Mouse (Mus musculus) liver, embryonic 11.5 days (tissue): Measurements from ENCODE around the gene Nmur2. TPM values are rescaled to one million over a fixed set of nuclear protein-coding genes. Genes with fewer than 3 reads are reported as not detected.

ENCODE experiments used
- ATAC-seq: fragments of 200-750 bp; cut with Nextera tagmentation; replicated peaks from 2 replicates; pipeline ENCODE4 v1.8.0; 2017; ENCODE audit warnings: moderate number of reproducible peaks, mild to moderate bottlenecking, moderate TSS enrichment, moderate library complexity; ENCODE audit not compliant: low FRiP score
- DNase-seq: peaks from one replicate; pipeline ENCODE4 v3.0.0-alpha.2; 2017; ENCODE audit warnings: low spot score
- H3K27ac ChIP-seq: fragments of 300-500 bp; sonication (generic); 2 replicates; pipeline ENCODE4 v1.5.1; 2014; ENCODE audit warnings: mild to moderate bottlenecking, low read depth, low read length, control low read depth
- H3K27me3 ChIP-seq: fragments of 300-500 bp; sonication (generic); replicated peaks from 2 replicates; pipeline ENCODE4 v1.6.1; 2014; ENCODE audit warnings: low read length, mixed read lengths; ENCODE audit not compliant: control insufficient read depth, insufficient read depth
- H3K36me3 ChIP-seq: fragments of 300-500 bp; sonication (generic); 2 replicates; pipeline ENCODE4 v1.6.1; 2014; ENCODE audit warnings: mild to moderate bottlenecking, low read length, moderate library complexity, mixed read lengths; ENCODE audit not compliant: control insufficient read depth, insufficient read depth
- H3K4me1 ChIP-seq: fragments of 300-500 bp; sonication (generic); replicated peaks from 2 replicates; pipeline ENCODE4 v1.6.1; 2014; ENCODE audit warnings: low read length, mixed read lengths; ENCODE audit not compliant: control insufficient read depth, insufficient read depth
- H3K4me2 ChIP-seq: fragments of 300-500 bp; sonication (generic); 2 replicates; pipeline ENCODE4 v1.6.1; 2014; ENCODE audit warnings: mild to moderate bottlenecking, control low read depth, moderate library complexity
- H3K4me3 ChIP-seq: fragments of 300-500 bp; sonication (generic); 2 replicates; pipeline ENCODE4 v1.5.1; 2014; ENCODE audit warnings: low read depth, low read length, control low read depth
- H3K9ac ChIP-seq: fragments of 300-500 bp; sonication (generic); 2 replicates; pipeline ENCODE4 v1.6.1; 2014; ENCODE audit warnings: low read depth, low read length, control low read depth
- H3K9me3 ChIP-seq: fragments of 300-500 bp; sonication (generic); 2 replicates; pipeline ENCODE4 v1.6.1; 2016; ENCODE audit warnings: low read length, inconsistent platforms, mixed read lengths; ENCODE audit not compliant: control insufficient read depth
- WGBS: fragments of 180-500 bp; shearing (Covaris S2); extraction: QIAGEN DNeasy Blood & Tissue Kit; methylation state at CpG from one replicate; pipeline ENCODE4 v1.1.7; 2014; 5-methylcytosine and 5-hydroxymethylcytosine counted together
- polyA plus RNA-seq: library from polyadenylated mRNA; unstranded; fragments of >200 nt; fragmentation: Nextera tagmentation; extraction: Ambion mirVana; gene quantifications from 2 replicates; pipeline ENCODE4 v1.2.1, GENCODE M21; 2014

Nmur2 gene
- polyA plus RNA-seq, 1 experiment from 2014 or later, result 0.10 TPM

- no peak overlapping the region for H3K4me2 ChIP-seq
- no peaks in the 10 kb centered on the region for H3K27me3 ChIP-seq
- no peak for ATAC-seq
- 80% methylated on average over 10 of the region's 10 CpGs for WGBS
- H3K9me3 ChIP-seq, result no peaks in the 10 kb centered on the region
- H3K36me3 ChIP-seq, result no peaks in the 10 kb centered on the region
- no peaks in the 10 kb centered on the region for H3K4me1 ChIP-seq
- no peak overlapping the region for H3K4me3 ChIP-seq
- no peak for DNase-seq
- no peak overlapping the region for H3K27ac ChIP-seq
- no peak overlapping the region for H3K9ac ChIP-seq
Observed at GRCm38 (mm10) chr11:56025746-56026570, 14.9 kb downstream of the Nmur2 start.

- no peaks in the 10 kb centered on the region for H3K36me3 ChIP-seq
- no peak overlapping the region for H3K27ac ChIP-seq
- DNase-seq (no peak), ATAC-seq (no peak)
- H3K4me2 ChIP-seq, result no peak overlapping the region
- H3K9ac ChIP-seq, result no peak overlapping the region
- 53% methylated on average over 9 of the region's 9 CpGs for WGBS
- no peak overlapping the region for H3K4me3 ChIP-seq
- H3K27me3 ChIP-seq, result no peaks in the 10 kb centered on the region; the same call in 1 of the 2 replicates
- H3K9me3 ChIP-seq, result no peaks in the 10 kb centered on the region
- no peaks in the 10 kb centered on the region for H3K4me1 ChIP-seq
Observed at GRCm38 (mm10) chr11:56013510-56014057, 27.2 kb downstream of the Nmur2 start.

GRCm38 (mm10) chr11:56012396-56012795, 28.4 kb downstream of the Nmur2 start:
- DNase-seq (no peak), ATAC-seq (no peak)
- H3K9me3 ChIP-seq, result no peaks in the 10 kb centered on the region
- H3K4me2 ChIP-seq, result no peak overlapping the region
- H3K4me1 ChIP-seq, result no peaks in the 10 kb centered on the region
- H3K9ac ChIP-seq, result no peak overlapping the region
- no peak overlapping the region for H3K4me3 ChIP-seq
- H3K27me3 ChIP-seq, result no peaks in the 10 kb centered on the region; the same call in 1 of the 2 replicates
- H3K27ac ChIP-seq, result no peak overlapping the region
- 67% methylated on average over 2 of the region's 2 CpGs for WGBS
- no peaks in the 10 kb centered on the region for H3K36me3 ChIP-seq

GRCm38 (mm10) chr11:56008277-56008676, 32.5 kb downstream of the Nmur2 start:
- Histone ChIP-seq H3K9ac (no peak overlapping the region), H3K27me3 (no peaks in the 10 kb centered on the region; the same call in 1 of the 2 replicates), H3K27ac (no peak overlapping the region), H3K9me3 (no peaks in the 10 kb centered on the region), H3K36me3 (no peaks in the 10 kb centered on the region), H3K4me2 (no peak overlapping the region), H3K4me1 (no peaks in the 10 kb centered on the region), H3K4me3 (no peak overlapping the region)
- no peak for DNase-seq
- 59% methylated on average over 3 of the region's 3 CpGs for WGBS
- ATAC-seq, result no peak

GRCm38 (mm10) chr11:55992799-55993198, 48.0 kb downstream of the Nmur2 start:
- H3K4me2 ChIP-seq, result no peak overlapping the region
- H3K4me3 ChIP-seq, result no peak overlapping the region
- no peak overlapping the region for H3K9ac ChIP-seq
- WGBS, result 40% methylated on average over 1 of the region's 1 CpGs
- H3K27me3 ChIP-seq, result no peaks in the 10 kb centered on the region
- DNase-seq, result no peak
- ATAC-seq, result no peak
- H3K4me1 ChIP-seq, result no peaks in the 10 kb centered on the region
- no peak overlapping the region for H3K27ac ChIP-seq
- no peaks in the 10 kb centered on the region for H3K36me3 ChIP-seq
- no peaks in the 10 kb centered on the region for H3K9me3 ChIP-seq

GRCm38 (mm10) chr11:55992148-55992547, 48.7 kb downstream of the Nmur2 start:
- Histone ChIP-seq H3K4me1 (no peaks in the 10 kb centered on the region), H3K4me2 (no peak overlapping the region), H3K9me3 (no peaks in the 10 kb centered on the region), H3K4me3 (no peak overlapping the region), H3K9ac (no peak overlapping the region), H3K27me3 (no peaks in the 10 kb centered on the region), H3K36me3 (no peaks in the 10 kb centered on the region), H3K27ac (no peak overlapping the region)
- 63% methylated on average over 3 of the region's 3 CpGs for WGBS
- ATAC-seq (no peak), DNase-seq (no peak)

GRCm38 (mm10) chr11:55991505-55992066, 49.2 kb downstream of the Nmur2 start:
- Histone ChIP-seq H3K27me3 (no peaks in the 10 kb centered on the region), H3K27ac (no peak overlapping the region), H3K4me2 (no peak overlapping the region), H3K4me3 (no peak overlapping the region), H3K4me1 (no peaks in the 10 kb centered on the region), H3K36me3 (no peaks in the 10 kb centered on the region), H3K9me3 (no peaks in the 10 kb centered on the region), H3K9ac (no peak overlapping the region)
- DNase-seq (peak; percentile 37), ATAC-seq (no peak)
- WGBS, result 13% methylated on average over 8 of the region's 8 CpGs

- Histone ChIP-seq H3K9ac (no peak overlapping the region), H3K36me3 (no peaks in the 10 kb centered on the region), H3K27ac (no peak overlapping the region), H3K4me2 (no peak overlapping the region), H3K9me3 (no peaks in the 10 kb centered on the region), H3K4me1 (no peaks in the 10 kb centered on the region), H3K27me3 (no peaks in the 10 kb centered on the region), H3K4me3 (no peak overlapping the region)
- no peak for ATAC-seq
- no peak for DNase-seq
- WGBS, result 63% methylated on average over 3 of the region's 3 CpGs
Observed at GRCm38 (mm10) chr11:55984643-55985042, 56.2 kb downstream of the Nmur2 start.
